Mouse (Mus musculus) brain, embryonic 14.5 days (tissue): ENCODE measurements at regions not wholly inside any gene's neighbourhood (a gene's known extent, or its start where the extent isn't known, plus 50 kb on each side); places are given as distances from the start of the nearest gene placed in this dataset.

Experiments
- CTCF ChIP-seq: fragments of 200-500 bp; IDR thresholded peaks from 2 replicates; pipeline ENCODE4 v1.5.1; 2012; ENCODE audit warnings: inconsistent platforms, mild to moderate bottlenecking, moderate library complexity, borderline replicate concordance; ENCODE audit not compliant: insufficient read depth, insufficient read length; ENCODE audit errors: extremely low read depth
- POLR2A ChIP-seq: fragments of 200-500 bp; IDR thresholded peaks from 2 replicates; pipeline ENCODE4 v1.6.1; 2012; ENCODE audit warnings: mild to moderate bottlenecking, inconsistent platforms, borderline replicate concordance; ENCODE audit not compliant: poor library complexity, insufficient read depth, insufficient read length, severe bottlenecking; ENCODE audit errors: extremely low read depth

DNA sequence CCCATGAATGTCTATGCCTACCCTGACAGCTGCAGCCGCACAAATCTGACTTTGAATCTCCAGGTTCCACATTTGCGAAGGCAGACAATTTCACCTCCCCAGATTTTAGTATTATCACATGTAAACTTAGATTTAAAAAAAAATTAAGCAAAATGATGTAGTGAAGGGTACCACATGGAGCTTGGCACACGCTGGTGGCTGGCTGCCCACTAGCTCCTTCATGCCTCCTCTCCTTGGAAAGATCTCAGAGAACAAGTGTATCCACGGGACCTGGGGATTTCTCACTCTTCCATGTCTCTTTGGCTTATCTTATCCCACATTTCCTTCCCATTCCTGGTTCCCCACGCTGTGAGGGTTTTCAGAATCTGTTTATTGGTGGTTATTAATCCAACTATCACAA lies 496.5 kb downstream of the Sox2 start:
- TF ChIP-seq CTCF (no peak), POLR2A (no peak)
